Mouse (Mus musculus): ENCODE data around the gene Vars. TPM values are rescaled to one million over a fixed set of nuclear protein-coding genes. Genes with fewer than 3 reads are reported as not detected.

Gene Vars
- polyA plus RNA-seq, 1 experiment from 2014 or later = 171 TPM

GRCm38 (mm10) chr17:35064951-35065947, 64.5 kb downstream of the Vars start, which contains the start of gene Ly6g6c:
Gene Ly6g6c, plus strand, starts transcription at chr17:35065388.
- Histone ChIP-seq H3K9me3 (no peaks in the 10 kb centered on the region), H3K4me1 (replicated peaks) (peaks cover 28% of the 10 kb centered on the region), H3K9ac (replicated peaks) (peak within 1 kb of the TSS; percentile 47), H3K27ac (peak within 1 kb of the TSS; percentile 47), H3K4me3 (replicated peaks) (peak within 1 kb of the TSS; percentile 38), H3K36me3 (peaks cover 34% of the 10 kb centered on the region), H3K27me3 (peaks cover 64% of the 10 kb centered on the region), H3K4me2 (peak within 1 kb of the TSS; percentile 66)
- ATAC-seq (ENCODE audit: insufficient number of reproducible peaks, insufficient read depth, low FRiP score, low TSS enrichment, low read depth) = peak; percentile 21; the same call in 1 of the 2 replicates
- 2% methylated on average over 48 of the region's 48 CpGs for WGBS

Other genes starting within 250 kb of the Vars start
- gene Cyp21a1, start 196.4 kb upstream of the Vars start, polyA plus RNA-seq (2016; fragmentation: Nextera tagmentation; extraction: Ambion mirVana) = not detected in 2 replicates
- gene Stk19, start 164.0 kb upstream of the Vars start, polyA plus RNA-seq (2016; fragmentation: Nextera tagmentation; extraction: Ambion mirVana) = 24.9 and 26.2 TPM in 2 replicates
- gene Dxo, start 164.0 kb upstream of the Vars start, polyA plus RNA-seq (2016; fragmentation: Nextera tagmentation; extraction: Ambion mirVana) = 70.8 and 81.7 TPM in 2 replicates
- gene Skiv2l, start 150.8 kb upstream of the Vars start, polyA plus RNA-seq (2016; fragmentation: Nextera tagmentation; extraction: Ambion mirVana) = 58.3 and 65.7 TPM in 2 replicates
- 125 and 134 TPM in 2 replicates for gene Nelfe, start 150.6 kb upstream of the Vars start, polyA plus RNA-seq (2016; fragmentation: Nextera tagmentation; extraction: Ambion mirVana)
- 1.4 and 3.0 TPM in 2 replicates for gene Cfb, start 138.5 kb upstream of the Vars start, polyA plus RNA-seq (2016; fragmentation: Nextera tagmentation; extraction: Ambion mirVana)
- 9.3 and 10.8 TPM in 2 replicates for gene Zbtb12, start 121.5 kb upstream of the Vars start, polyA plus RNA-seq (2016; fragmentation: Nextera tagmentation; extraction: Ambion mirVana)
- 0.18 TPM in 1 of 2 replicates, not detected in the other for gene Gm20547, start 118.9 kb upstream of the Vars start, polyA plus RNA-seq (2016; fragmentation: Nextera tagmentation; extraction: Ambion mirVana)
- gene C2, start 102.7 kb upstream of the Vars start, polyA plus RNA-seq (2016; fragmentation: Nextera tagmentation; extraction: Ambion mirVana) = 0.84 and 1.1 TPM in 2 replicates
- 114 TPM in 2 replicates for gene Ehmt2, start 102.5 kb upstream of the Vars start, polyA plus RNA-seq (2016; fragmentation: Nextera tagmentation; extraction: Ambion mirVana)
- gene Slc44a4, start 86.5 kb upstream of the Vars start, polyA plus RNA-seq (2016; fragmentation: Nextera tagmentation; extraction: Ambion mirVana) = not detected in 2 replicates
- gene Neu1, start 69.7 kb upstream of the Vars start, polyA plus RNA-seq (2016; fragmentation: Nextera tagmentation; extraction: Ambion mirVana) = 16.2 and 18.9 TPM in 2 replicates
- gene Hspa1b, start 41.7 kb upstream of the Vars start, polyA plus RNA-seq (2016; fragmentation: Nextera tagmentation; extraction: Ambion mirVana) = 0.19 TPM in 1 of 2 replicates, not detected in the other
- not detected in 2 replicates for gene Gm20481, start 31.1 kb upstream of the Vars start, polyA plus RNA-seq (2016; fragmentation: Nextera tagmentation; extraction: Ambion mirVana)
- gene Hspa1a, start 28.8 kb upstream of the Vars start, polyA plus RNA-seq (2016; fragmentation: Nextera tagmentation; extraction: Ambion mirVana) = 1.9 and 2.0 TPM in 2 replicates
- 1.0 and 1.1 TPM in 2 replicates for gene Hspa1l, start 28.3 kb upstream of the Vars start, polyA plus RNA-seq (2016; fragmentation: Nextera tagmentation; extraction: Ambion mirVana)
- 222 and 234 TPM in 2 replicates for gene Lsm2, start 19.1 kb upstream of the Vars start, polyA plus RNA-seq (2016; fragmentation: Nextera tagmentation; extraction: Ambion mirVana)
- gene Vwa7, start 15.6 kb downstream of the Vars start, polyA plus RNA-seq (2016; fragmentation: Nextera tagmentation; extraction: Ambion mirVana) = 0.10 and 0.13 TPM in 2 replicates
- 3.2 and 3.3 TPM in 2 replicates for gene Sapcd1, start 27.0 kb downstream of the Vars start, polyA plus RNA-seq (2016; fragmentation: Nextera tagmentation; extraction: Ambion mirVana)
- 2.9 and 3.4 TPM in 2 replicates for gene Msh5, start 45.8 kb downstream of the Vars start, polyA plus RNA-seq (2016; fragmentation: Nextera tagmentation; extraction: Ambion mirVana)
- gene Clic1, start 49.0 kb downstream of the Vars start, polyA plus RNA-seq (2016; fragmentation: Nextera tagmentation; extraction: Ambion mirVana) = 194 and 195 TPM in 2 replicates
- gene Ddah2, start 58.0 kb downstream of the Vars start, polyA plus RNA-seq (2016; fragmentation: Nextera tagmentation; extraction: Ambion mirVana) = 489 and 492 TPM in 2 replicates
- gene Ly6g6c, start 64.4 kb downstream of the Vars start, polyA plus RNA-seq (2016; fragmentation: Nextera tagmentation; extraction: Ambion mirVana) = not detected in 2 replicates
- 0.68 and 0.76 TPM in 2 replicates for gene Mpig6b, start 65.2 kb downstream of the Vars start, polyA plus RNA-seq (2016; fragmentation: Nextera tagmentation; extraction: Ambion mirVana)
- 1.3 and 2.5 TPM in 2 replicates for gene Ly6g6e, start 75.9 kb downstream of the Vars start, polyA plus RNA-seq (2016; fragmentation: Nextera tagmentation; extraction: Ambion mirVana)
- 0.68 and 1.0 TPM in 2 replicates for gene Ly6g6d, start 77.1 kb downstream of the Vars start, polyA plus RNA-seq (2016; fragmentation: Nextera tagmentation; extraction: Ambion mirVana)
- 0.44 and 0.66 TPM in 2 replicates for gene Ly6g6f, start 84.6 kb downstream of the Vars start, polyA plus RNA-seq (2016; fragmentation: Nextera tagmentation; extraction: Ambion mirVana)
- gene Abhd16a, start 88.3 kb downstream of the Vars start, polyA plus RNA-seq (2016; fragmentation: Nextera tagmentation; extraction: Ambion mirVana) = 74.5 and 75.3 TPM in 2 replicates
- not detected in 2 replicates for gene Ly6g5c, start 107.3 kb downstream of the Vars start, polyA plus RNA-seq (2016; fragmentation: Nextera tagmentation; extraction: Ambion mirVana)
- gene Ly6g5b, start 114.4 kb downstream of the Vars start, polyA plus RNA-seq (2016; fragmentation: Nextera tagmentation; extraction: Ambion mirVana) = 1.1 and 1.3 TPM in 2 replicates
- gene Gpank1, start 120.5 kb downstream of the Vars start, polyA plus RNA-seq (2016; fragmentation: Nextera tagmentation; extraction: Ambion mirVana) = 22.4 and 23.7 TPM in 2 replicates
- gene Csnk2b, start 121.1 kb downstream of the Vars start, polyA plus RNA-seq (2016; fragmentation: Nextera tagmentation; extraction: Ambion mirVana) = 266 and 270 TPM in 2 replicates
- gene D17H6S53E, start 125.4 kb downstream of the Vars start, polyA plus RNA-seq (2016; fragmentation: Nextera tagmentation; extraction: Ambion mirVana) = 7.1 and 10.1 TPM in 2 replicates
- 0.61 and 0.70 TPM in 2 replicates for gene Apom, start 131.1 kb downstream of the Vars start, polyA plus RNA-seq (2016; fragmentation: Nextera tagmentation; extraction: Ambion mirVana)
- gene Bag6, start 134.2 kb downstream of the Vars start, polyA plus RNA-seq (2016; fragmentation: Nextera tagmentation; extraction: Ambion mirVana) = 70.4 TPM in 2 replicates
- 212 and 231 TPM in 2 replicates for gene Prrc2a, start 163.9 kb downstream of the Vars start, polyA plus RNA-seq (2016; fragmentation: Nextera tagmentation; extraction: Ambion mirVana)
- gene Aif1, start 175.1 kb downstream of the Vars start, polyA plus RNA-seq (2016; fragmentation: Nextera tagmentation; extraction: Ambion mirVana) = 4.7 and 4.9 TPM in 2 replicates
- gene Lst1, start 187.5 kb downstream of the Vars start, polyA plus RNA-seq (2016; fragmentation: Nextera tagmentation; extraction: Ambion mirVana) = 5.6 and 6.0 TPM in 2 replicates
- 0.49 and 0.64 TPM in 2 replicates for gene Ltb, start 193.5 kb downstream of the Vars start, polyA plus RNA-seq (2016; fragmentation: Nextera tagmentation; extraction: Ambion mirVana)
- not detected in 2 replicates for gene Tnf, start 201.0 kb downstream of the Vars start, polyA plus RNA-seq (2016; fragmentation: Nextera tagmentation; extraction: Ambion mirVana)
- gene Lta, start 204.4 kb downstream of the Vars start, polyA plus RNA-seq (2016; fragmentation: Nextera tagmentation; extraction: Ambion mirVana) = not detected in 2 replicates
- gene Gm16181, start 219.8 kb downstream of the Vars start, polyA plus RNA-seq (2016; fragmentation: Nextera tagmentation; extraction: Ambion mirVana) = 0.45 and 1.1 TPM in 2 replicates
- 4.3 and 4.8 TPM in 2 replicates for gene Atp6v1g2, start 232.7 kb downstream of the Vars start, polyA plus RNA-seq (2016; fragmentation: Nextera tagmentation; extraction: Ambion mirVana)
- gene Nfkbil1, start 234.8 kb downstream of the Vars start, polyA plus RNA-seq (2016; fragmentation: Nextera tagmentation; extraction: Ambion mirVana) = 13.3 and 15.5 TPM in 2 replicates
- gene Ddx39b, start 240.8 kb downstream of the Vars start, polyA plus RNA-seq (2016; fragmentation: Nextera tagmentation; extraction: Ambion mirVana) = 620 and 638 TPM in 2 replicates

Data from limb, embryonic 12.5 days (tissue).